Mouse (Mus musculus) testis, adult 2 months (tissue): ENCODE measurements around the gene Plekha7.
"Not testable (repeated sequence)": the region's sequence is repeated elsewhere in the genome, so short reads cannot be mapped to it uniquely, and the experiment has no call there.

Experiments used
- CTCF ChIP-seq: fragments of 200-500 bp; IDR thresholded peaks from 2 replicates; pipeline ENCODE4 v1.5.1; 2012; ENCODE audit warnings: low read depth, mild to moderate bottlenecking, inconsistent platforms, low read length, moderate library complexity; ENCODE audit not compliant: control insufficient read depth, insufficient read depth, insufficient replicate concordance
- POLR2A ChIP-seq: fragments of 200-500 bp; IDR thresholded peaks from 2 replicates; pipeline ENCODE4 v1.6.1; 2012; ENCODE audit warnings: low read depth, mild to moderate bottlenecking, inconsistent platforms, low read length, moderate library complexity; ENCODE audit not compliant: control insufficient read depth

GRCm38 (mm10) chr7:116084366-116084765 is 223.8 kb downstream of the Plekha7 start, which contains the start of gene Gm4353:
- not testable (repeated sequence) for TF ChIP-seq CTCF, POLR2A
